Mouse (Mus musculus) urinary bladder, postnatal 14 days (tissue): ENCODE measurements around the gene E130218I03Rik.
A peak's percentile ranks its signal among the peaks of the same experiment; 100 is the strongest.
"Not testable (repeated sequence)": the region's sequence is repeated elsewhere in the genome, so short reads cannot be mapped to it uniquely, and the experiment has no call there.

Source experiments
- DNase-seq: peaks from one replicate; pipeline ENCODE4 v3.0.0; 2021; ENCODE audit warnings: low spot score

The E130218I03Rik gene

GRCm38 (mm10) chr4:134252131-134252910 lies 8.9 kb downstream of the E130218I03Rik start:
- no peak for DNase-seq

DNA sequence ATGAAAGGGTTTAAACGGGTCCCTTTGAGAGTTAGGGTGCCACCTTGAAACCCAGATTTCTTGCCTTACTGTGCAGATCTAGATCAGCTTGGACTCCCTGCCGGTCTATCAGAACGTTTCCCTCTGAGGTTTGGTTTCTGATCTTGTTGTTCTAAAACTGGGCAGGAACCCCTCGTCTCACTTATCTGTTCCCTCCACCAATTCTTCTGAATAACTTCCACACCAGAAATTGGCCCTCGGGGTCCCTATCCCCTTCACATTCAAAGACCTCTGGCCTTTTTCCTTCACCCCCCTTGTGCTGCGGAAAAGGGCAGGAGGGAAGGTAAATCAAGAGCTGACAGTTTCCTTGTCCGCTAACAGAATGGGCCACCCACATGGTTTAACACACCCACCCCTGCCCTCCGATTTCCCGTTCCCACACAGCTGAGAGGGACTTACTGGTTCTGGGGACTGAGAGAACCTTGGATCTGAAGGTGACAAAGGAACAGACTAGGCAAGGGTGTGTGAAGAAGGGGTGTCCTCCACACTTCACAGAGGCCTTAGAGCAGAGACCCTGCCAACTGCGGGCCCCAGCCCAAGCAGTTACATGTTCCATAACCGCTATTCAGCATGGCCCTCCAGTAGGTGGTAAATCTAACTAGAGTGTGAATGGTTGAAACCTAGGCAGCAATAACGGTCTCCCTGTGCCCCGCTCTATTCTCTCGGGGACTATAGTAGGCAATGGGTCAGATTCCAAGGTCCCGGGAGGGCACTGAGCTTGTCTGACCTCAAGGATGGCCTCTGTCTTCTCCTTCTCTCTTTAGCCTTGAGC lies 9.7 kb downstream of the E130218I03Rik start:
- DNase-seq, result no peak

GRCm38 (mm10) chr4:134253722-134254324 lies 10.4 kb downstream of the E130218I03Rik start, which contains the start of gene Grrp1:
TSS of gene Grrp1 (minus strand) at chr4:134254106.
- DNase-seq, result no peak

DNA sequence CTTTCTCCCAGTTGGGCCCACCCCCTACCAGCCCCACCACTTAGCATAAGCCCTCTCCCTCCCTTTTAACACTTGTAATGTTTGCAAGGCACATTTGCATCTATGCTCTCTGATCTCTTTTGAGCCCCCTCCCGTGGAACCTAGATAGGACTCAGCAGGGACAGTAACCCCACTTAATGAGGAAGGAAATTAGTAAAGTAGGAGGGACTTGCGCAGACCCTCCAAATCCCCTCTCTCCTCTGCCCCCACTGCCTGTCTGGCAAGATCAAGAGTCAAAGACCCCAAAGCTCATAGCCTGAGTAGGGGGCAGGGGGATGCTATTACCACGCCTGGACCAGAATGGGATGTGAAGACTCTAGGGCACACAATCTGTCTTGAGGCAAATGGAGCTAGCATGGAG lies 11.4 kb downstream of the E130218I03Rik start:
- no peak for DNase-seq

- no peak for DNase-seq
Observed at GRCm38 (mm10) chr4:134255854-134256253, 12.4 kb downstream of the E130218I03Rik start.

GRCm38 (mm10) chr4:134256407-134257197 lies 13.1 kb downstream of the E130218I03Rik start:
- DNase-seq, result no peak

GRCm38 (mm10) chr4:134257198-134258009 lies 13.9 kb downstream of the E130218I03Rik start:
- no peak for DNase-seq

DNA sequence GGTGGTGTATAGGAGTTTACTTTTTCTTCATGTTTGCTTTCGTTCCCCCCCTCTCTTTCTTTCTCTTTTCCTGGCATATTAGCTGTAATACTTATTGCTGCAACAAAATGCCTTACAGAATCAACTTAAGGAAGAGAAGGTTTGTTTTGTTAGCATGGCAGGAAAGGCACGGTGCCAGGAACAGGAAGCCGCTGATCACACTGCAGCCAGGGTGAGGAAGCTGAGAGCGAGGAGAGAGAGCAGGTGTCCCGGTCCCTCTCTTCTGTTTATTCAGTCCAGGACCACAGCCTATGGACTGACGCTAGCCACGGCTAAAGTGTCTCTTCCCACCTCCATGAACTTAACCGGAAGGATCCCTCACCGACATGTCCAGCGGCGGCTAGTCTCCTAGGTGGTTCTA lies 14.9 kb downstream of the E130218I03Rik start:
- no peak for DNase-seq

GRCm38 (mm10) chr4:134263191-134263590 lies 19.7 kb downstream of the E130218I03Rik start:
- peak; percentile 77 for DNase-seq

DNA sequence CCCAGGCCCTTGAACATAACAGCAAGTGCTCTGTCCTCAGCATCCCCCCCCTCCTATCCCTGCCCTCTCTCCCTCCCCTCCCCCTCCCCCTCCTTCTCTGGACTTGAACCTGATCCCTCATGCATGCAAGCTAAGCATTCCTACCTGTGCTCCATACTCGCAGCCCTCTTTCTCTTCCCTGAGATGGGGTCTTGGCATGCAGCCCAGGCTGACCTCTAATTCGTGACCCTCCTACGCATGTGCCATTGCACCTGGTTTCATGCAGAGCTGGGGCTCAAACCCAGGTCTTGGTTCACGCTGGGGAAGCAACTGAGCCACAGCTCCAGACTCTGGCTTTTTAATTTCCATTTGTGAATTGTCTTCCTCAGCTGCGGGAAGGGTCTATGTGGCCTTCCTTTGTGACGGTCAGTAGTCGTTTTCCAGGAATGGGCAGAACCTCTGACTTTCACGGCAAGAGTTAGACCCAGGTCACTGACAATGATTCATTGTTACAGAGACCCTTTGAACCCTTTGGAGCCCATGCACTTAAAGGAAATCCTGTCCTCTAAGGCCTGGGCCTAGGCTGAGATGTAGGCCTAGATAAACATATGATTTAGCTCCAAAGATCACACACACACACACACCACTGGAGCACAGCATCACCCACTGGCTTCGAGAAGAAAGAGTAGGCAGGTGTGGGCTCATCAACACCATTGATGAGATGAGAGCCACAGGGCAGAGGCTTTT lies 22.6 kb downstream of the E130218I03Rik start:
- no peak for DNase-seq

DNA sequence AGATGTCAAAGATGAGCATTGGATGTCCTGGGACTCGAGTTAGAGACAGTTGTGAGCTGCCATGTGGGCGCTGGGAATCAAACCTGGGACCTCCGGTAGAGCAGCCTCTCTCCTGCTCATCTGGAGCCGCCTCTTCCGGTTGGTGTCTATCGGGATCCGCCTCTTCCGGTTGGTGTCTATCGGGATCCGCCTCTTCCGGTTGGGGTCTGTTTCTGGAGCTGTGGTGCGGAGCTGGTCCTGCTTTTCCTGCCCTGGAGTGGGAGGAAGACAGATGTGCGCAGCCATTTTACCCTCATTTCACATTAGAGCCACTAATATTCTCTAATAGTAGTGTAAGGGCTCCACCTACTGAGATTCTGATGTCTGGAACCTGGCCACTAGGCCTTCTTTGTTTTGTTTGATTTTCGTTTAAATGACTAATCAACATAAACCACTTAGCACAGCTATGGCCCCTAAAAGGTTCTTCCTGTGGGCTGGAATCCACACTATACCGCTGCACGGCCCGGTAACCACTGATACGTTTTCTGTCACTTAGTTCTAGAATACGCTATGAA lies 24.7 kb downstream of the E130218I03Rik start:
- DNase-seq, result no peak

DNA sequence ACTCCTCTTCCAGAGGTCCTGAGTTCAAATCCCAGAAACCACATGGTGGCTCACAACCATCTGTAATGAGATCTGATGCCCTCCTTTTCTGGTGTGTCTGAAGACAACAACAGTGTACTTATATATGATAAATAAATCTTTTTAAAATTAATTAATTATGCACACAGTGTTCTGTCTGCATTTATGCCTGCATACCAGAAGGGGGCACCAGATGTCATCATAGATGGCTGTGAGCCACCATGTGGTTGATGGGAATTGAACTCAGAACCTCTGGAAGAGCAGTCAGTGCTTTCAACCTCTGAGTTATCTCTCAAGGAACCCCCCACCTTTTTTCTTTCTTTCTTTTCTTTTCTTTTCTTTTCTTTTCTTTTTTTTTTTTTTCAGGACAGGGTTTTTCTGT lies 26.2 kb downstream of the E130218I03Rik start:
- not testable (repeated sequence) for DNase-seq

GRCm38 (mm10) chr4:134271979-134272378 lies 28.5 kb downstream of the E130218I03Rik start:
- no peak for DNase-seq

- DNase-seq, result no peak
Observed at GRCm38 (mm10) chr4:134272731-134273416, 29.4 kb downstream of the E130218I03Rik start.

DNA sequence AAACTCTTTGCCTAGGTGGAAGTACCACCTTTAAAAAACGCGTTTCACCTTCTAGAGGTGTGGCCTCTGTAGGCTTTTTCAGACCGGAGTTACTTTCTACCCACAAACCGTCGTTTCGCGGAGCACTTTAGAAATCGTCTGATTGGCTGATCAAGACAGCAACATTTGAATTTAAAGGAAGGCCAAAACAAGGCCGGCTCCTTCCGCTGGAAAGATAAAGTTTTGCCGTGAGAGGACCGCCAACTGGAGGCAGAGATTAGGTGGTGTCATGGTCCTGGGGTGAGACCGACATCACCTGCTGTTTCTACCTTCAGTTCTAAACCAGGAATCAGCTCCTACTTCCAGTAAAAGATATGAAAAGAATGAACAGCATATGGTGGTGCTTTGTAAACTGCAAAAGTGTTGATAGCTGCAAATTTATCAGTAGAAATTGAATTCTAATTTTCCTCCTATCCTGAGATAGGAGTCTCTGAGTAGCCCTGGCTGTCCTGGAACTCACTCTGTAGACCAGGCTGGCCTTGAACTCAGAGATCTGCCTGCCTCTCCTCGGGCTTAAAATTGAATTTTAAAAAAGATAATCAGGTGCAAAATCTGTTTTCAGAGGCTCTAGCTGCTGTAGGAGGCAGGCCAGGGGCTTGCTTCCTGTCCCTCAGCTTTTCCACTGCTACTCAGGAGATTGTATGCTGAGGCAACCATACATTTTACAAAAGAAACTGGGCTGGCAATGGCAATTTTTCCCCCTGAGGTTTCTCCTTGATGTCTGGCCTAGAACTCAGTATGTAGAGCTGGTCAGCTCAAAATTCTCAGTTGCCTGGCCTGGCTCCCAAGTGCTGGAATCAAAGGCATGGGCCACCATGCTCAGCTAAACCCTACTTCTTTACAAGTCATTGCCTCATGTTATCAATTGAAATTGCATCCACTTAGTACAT lies 30.2 kb downstream of the E130218I03Rik start:
- peak; percentile 48 for DNase-seq

DNA sequence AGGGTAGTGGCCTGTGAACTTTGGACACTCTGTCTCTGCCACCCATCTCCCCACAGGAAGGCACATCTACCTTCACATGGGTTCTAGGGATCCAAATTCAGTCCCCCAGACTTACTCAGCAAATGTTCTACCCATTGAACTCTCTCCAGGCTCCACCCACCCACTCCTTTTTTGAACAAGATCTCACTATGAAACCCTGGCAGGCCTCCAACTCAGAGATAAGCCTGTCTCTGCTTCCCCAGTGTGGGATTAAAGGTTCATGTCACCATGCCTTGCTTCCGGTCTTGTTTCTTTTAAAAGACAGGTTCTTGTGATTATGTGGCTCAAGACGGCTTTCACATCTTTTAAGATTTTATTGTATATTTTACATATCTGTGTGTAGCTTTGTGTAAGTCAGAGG lies 41.5 kb downstream of the E130218I03Rik start:
- DNase-seq, result no peak

DNA sequence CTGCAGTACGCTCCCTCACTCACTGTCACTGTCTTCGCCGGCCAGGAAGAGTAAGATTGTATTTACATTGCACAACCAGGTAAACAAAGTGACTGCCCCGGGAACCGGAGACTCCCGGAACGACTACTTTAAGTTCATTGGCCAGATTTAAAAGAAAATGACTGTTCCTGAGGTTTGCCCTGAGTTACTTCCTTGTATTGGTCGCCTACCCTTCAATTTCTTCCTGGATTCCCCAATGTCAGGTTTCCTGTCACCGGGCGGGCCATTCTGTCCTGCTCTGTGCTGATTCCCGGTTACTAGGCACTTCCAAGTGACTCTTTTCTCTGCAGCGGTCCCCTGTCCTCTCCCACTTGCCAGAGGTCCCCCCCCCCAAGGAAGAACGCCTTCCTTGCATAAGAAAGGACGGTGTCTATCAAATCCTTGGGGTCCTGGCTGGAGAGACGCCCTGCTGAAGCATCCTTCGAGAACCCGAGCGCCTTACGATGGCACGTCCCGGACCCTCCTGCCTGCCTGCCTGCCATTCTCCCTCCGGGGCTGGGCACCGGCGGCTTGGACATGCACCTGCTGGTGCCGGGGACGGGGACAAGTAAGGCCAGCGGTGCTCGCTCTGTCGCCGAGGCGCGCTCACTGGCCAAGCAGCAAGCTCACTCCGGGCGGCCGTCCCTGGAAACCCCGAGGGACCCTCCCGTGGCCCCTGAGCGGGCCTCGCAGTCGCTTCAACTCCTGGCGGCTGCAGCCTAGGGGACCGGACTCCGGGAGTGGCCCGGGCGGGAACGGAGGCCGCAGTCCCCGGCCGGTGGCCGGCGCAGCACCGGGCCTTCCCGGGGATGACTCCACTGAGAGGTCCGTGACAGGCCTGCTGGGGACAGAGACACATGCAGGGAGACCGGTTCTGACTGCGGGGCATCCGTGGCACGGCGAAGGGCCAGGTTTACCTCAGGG lies 43.0 kb downstream of the E130218I03Rik start:
- DNase-seq, result peak; percentile 39
